Mouse (Mus musculus): ENCODE measurements around the gene Cenpu. TPM values are rescaled to one million over a fixed set of nuclear protein-coding genes. Genes with fewer than 3 reads are reported as not detected.

Cenpu gene
- polyA plus RNA-seq, 1 experiment from 2014 or later, result 9.7 TPM

DNA sequence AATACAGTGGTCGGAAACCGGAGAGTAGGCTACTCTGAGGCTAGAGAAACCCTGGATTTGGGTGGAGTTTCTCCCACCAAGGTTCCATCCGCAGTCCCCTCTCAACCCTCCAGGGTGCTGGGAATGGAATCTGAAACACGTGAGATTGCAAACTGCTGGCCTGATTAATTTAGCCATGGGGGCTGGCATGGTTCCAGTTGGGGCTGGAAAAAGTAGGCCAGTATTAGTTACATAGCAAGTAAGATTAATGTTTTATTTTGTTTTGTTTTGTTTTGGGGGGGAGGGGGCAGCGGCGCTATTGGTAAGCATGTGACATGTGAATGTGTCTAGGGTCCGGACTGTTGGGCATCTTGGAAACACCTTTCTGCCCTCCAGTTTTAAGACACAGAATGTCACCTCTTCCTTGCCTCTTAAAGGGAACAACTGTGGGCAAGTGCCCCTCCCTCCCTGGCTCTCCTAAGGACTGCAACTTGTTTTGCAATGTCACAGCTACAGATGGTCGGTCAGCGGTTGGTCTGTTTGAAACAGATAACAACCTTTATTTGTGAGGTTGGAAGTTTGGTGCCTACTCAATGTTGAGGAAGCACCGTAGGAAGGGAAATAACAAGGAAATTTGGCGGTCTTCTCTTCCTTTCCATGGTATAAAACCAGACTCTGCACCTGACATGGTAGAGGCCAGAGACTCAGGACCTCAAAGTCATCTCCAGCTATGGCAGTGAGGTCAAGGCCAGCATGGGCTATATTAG is 5.2 kb upstream of the Cenpu start:
- H3K36me3 ChIP-seq (ENCODE audit: insufficient read depth, low read length), result no peaks in the 10 kb centered on the region
- no peak overlapping the region for H3K4me3 ChIP-seq (replicated peaks; ENCODE audit: low read depth, low read length)
- H3K4me2 ChIP-seq (ENCODE audit: low read length), result no peak overlapping the region
- peak overlapping the region; percentile 69 for H3K27ac ChIP-seq
- ATAC-seq (replicated peaks; ENCODE audit: low FRiP score, low read depth) (peak; percentile 38), DNase-seq (ENCODE audit: low spot score) (peak; percentile 65)
- no peaks in the 10 kb centered on the region for H3K27me3 ChIP-seq (ENCODE audit: insufficient read depth, low read length)
- no peaks in the 10 kb centered on the region for H3K9me3 ChIP-seq (replicated peaks; ENCODE audit: low read length)
- H3K4me1 ChIP-seq (replicated peaks; ENCODE audit: insufficient read depth, low read length), result no peaks in the 10 kb centered on the region
- WGBS, result 48% methylated on average over 11 of the region's 11 CpGs
- TF ChIP-seq CTCF (IDR thresholded peaks at IDR 0.05; ENCODE audit: low read depth), result no peak
- no peak overlapping the region for H3K9ac ChIP-seq (ENCODE audit: low read depth, low read length)

DNA sequence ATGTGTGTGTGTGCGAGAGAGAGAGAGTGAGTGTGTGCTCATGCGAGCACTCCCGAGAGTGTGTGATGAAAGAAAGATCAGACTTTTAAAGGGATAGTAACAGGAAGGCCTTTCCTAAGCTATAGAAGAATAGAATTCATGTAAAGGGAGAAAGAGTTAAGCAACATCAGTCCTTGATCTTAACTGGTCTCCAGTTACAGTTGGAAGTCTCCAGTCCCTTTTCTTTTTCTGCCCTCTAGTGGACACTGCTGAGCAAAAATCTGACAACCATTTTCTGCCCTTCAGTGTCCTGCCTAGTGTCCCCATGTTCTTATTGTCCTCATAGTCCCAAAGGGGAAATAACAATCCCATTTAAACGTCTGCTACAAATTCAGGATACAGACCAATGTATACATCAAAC is 4.6 kb upstream of the Cenpu start:
- DNase-seq (ENCODE audit: low spot score), result peak; percentile 95
- Histone ChIP-seq H3K9me3 (replicated peaks; ENCODE audit: low read length) (no peaks in the 10 kb centered on the region), H3K4me1 (replicated peaks; ENCODE audit: insufficient read depth, low read length) (0 out of 2 replicates have a peak, but pooled peaks cover under 1% of the 10 kb centered on the region), H3K27ac (0 out of 2 replicates have a peak overlapping the region, but pooled peaks have one; percentile 69), H3K4me2 (ENCODE audit: low read length) (no peak overlapping the region), H3K27me3 (ENCODE audit: insufficient read depth, low read length) (no peaks in the 10 kb centered on the region), H3K9ac (ENCODE audit: low read depth, low read length) (no peak overlapping the region), H3K36me3 (ENCODE audit: insufficient read depth, low read length) (no peaks in the 10 kb centered on the region), H3K4me3 (replicated peaks; ENCODE audit: low read depth, low read length) (no peak overlapping the region)
- peak; percentile 90 for TF ChIP-seq CTCF (IDR thresholded peaks at IDR 0.05; ENCODE audit: low read depth)
- peak; percentile 3; the same call in 1 of the 2 replicates for ATAC-seq (replicated peaks; ENCODE audit: low FRiP score, low read depth)
- WGBS, result 17% methylated on average over 4 of the region's 4 CpGs

DNA sequence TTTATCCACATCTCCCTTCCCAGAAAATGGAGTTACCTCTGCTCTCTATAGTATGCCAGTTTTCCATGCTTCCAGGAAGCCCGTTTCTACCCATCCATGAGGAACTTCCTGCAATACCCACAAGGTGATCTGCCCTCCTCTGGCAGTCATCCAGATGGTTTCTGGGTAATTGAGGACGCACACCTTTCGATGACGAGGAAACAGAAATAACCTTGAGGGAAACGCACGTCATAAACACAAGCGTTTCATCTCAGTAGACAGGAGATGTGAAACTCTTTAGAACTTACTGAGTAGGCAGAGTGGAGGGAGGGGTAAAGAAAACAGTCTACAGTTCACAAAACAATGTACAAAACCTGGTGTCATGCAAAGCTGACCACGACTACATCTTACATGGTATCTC is 1.8 kb upstream of the Cenpu start:
- Histone ChIP-seq H3K9ac (ENCODE audit: low read depth, low read length) (no peak overlapping the region), H3K4me3 (replicated peaks; ENCODE audit: low read depth, low read length) (no peak overlapping the region), H3K4me2 (ENCODE audit: low read length) (no peak overlapping the region), H3K9me3 (replicated peaks; ENCODE audit: low read length) (no peaks in the 10 kb centered on the region), H3K27ac (no peak overlapping the region), H3K4me1 (replicated peaks; ENCODE audit: insufficient read depth, low read length) (0 out of 2 replicates have a peak, but pooled peaks cover 5% of the 10 kb centered on the region), H3K27me3 (ENCODE audit: insufficient read depth, low read length) (no peaks in the 10 kb centered on the region), H3K36me3 (ENCODE audit: insufficient read depth, low read length) (no peaks in the 10 kb centered on the region)
- no peak for ATAC-seq (replicated peaks; ENCODE audit: low FRiP score, low read depth)
- TF ChIP-seq CTCF (IDR thresholded peaks at IDR 0.05; ENCODE audit: low read depth), result no peak
- WGBS, result 74% methylated on average over 8 of the region's 8 CpGs
- no peak for DNase-seq (ENCODE audit: low spot score)

DNA sequence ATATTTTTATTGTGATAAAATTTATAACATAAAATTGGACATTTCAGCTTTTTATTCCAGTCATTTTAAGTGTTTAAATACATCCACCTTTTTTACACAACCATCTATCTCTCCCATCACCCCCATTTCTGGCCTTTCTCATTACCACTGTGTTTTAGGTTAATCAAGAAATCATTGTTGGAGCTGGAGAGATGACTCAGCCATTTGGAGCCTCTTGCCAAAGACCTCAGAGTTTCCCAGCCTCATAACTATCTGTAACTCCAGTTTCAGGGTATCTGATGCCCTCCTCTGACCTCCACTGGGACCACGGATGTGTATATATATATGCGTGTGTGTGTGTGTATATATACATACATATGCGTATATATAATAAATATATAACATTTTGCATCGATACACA is 799 bp upstream of the Cenpu start:
- WGBS, result 40% methylated on average over 4 of the region's 4 CpGs
- H3K27ac ChIP-seq, result no peak overlapping the region

DNA sequence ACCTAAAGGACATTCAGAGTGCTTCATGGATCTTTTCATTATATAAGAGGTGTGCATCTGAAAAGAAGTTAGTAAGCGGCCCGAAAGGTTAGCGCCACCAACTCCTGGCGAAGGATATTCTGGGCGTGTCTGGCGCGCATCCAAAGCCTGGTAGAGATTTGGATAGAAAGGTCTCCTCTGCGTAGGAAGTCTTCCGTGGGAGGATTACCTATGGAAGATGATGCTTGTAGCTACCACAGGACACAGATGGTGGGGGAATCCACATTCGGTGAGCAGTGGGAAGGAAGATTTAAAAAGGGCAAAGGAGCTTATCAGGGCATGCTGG is 575 bp downstream of the Cenpu start:
- H3K36me3 ChIP-seq (ENCODE audit: insufficient read depth, low read length), result no peaks in the 10 kb centered on the region
- H3K4me1 ChIP-seq (replicated peaks; ENCODE audit: insufficient read depth, low read length), result 0 out of 2 replicates have a peak, but pooled peaks cover 5% of the 10 kb centered on the region
- peak overlapping the region; percentile 79 for H3K4me2 ChIP-seq (ENCODE audit: low read length)
- 2% methylated on average over 10 of the region's 10 CpGs for WGBS
- H3K4me3 ChIP-seq (replicated peaks; ENCODE audit: low read depth, low read length), result peak overlapping the region; percentile 69
- no peak for DNase-seq (ENCODE audit: low spot score)
- peak overlapping the region; percentile 61 for H3K9ac ChIP-seq (ENCODE audit: low read depth, low read length)
- no peaks in the 10 kb centered on the region for H3K9me3 ChIP-seq (replicated peaks; ENCODE audit: low read length)
- no peak for ATAC-seq (replicated peaks; ENCODE audit: low FRiP score, low read depth)
- H3K27me3 ChIP-seq (ENCODE audit: insufficient read depth, low read length), result no peaks in the 10 kb centered on the region
- H3K27ac ChIP-seq, result no peak overlapping the region
- TF ChIP-seq CTCF (IDR thresholded peaks at IDR 0.05; ENCODE audit: low read depth), result no peak

More for the DNA sequence above, 799 bp upstream of the Cenpu start:
- 0 out of 2 replicates have a peak, but pooled peaks cover 5% of the 10 kb centered on the region for H3K4me1 ChIP-seq (replicated peaks; ENCODE audit: insufficient read depth, low read length)
- no peak overlapping the region for H3K9ac ChIP-seq (ENCODE audit: low read depth, low read length)
- H3K27me3 ChIP-seq (ENCODE audit: insufficient read depth, low read length), result no peaks in the 10 kb centered on the region
- no peaks in the 10 kb centered on the region for H3K36me3 ChIP-seq (ENCODE audit: insufficient read depth, low read length)
- H3K9me3 ChIP-seq (replicated peaks; ENCODE audit: low read length), result no peaks in the 10 kb centered on the region
- DNase-seq (ENCODE audit: low spot score) (peak; percentile 19), ATAC-seq (replicated peaks; ENCODE audit: low FRiP score, low read depth) (no peak)
- H3K4me2 ChIP-seq (ENCODE audit: low read length), result peak overlapping the region; percentile 73
- no peak for TF ChIP-seq CTCF (IDR thresholded peaks at IDR 0.05; ENCODE audit: low read depth)
- peak overlapping the region; percentile 69; the same call in 1 of the 2 replicates for H3K4me3 ChIP-seq (replicated peaks; ENCODE audit: low read depth, low read length)

DNA sequence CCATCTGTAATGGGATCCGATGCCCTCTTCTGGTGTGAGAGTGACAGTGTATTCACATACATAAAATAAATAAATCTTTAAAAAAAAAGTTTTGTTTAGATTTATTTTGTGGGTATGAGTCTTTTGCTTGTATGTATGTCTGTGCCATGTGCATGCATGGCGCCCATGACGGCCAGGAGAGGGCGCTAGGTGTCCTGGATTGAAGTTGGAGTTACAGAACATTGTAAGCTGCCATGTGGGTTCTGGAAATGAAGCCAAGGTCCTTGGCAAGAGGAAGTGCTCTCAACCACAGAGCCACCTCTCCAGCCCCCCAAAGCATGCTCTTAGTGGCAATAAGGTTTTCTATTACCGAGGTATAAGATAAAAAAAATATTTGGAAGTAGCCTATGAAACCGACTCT is 7.6 kb downstream of the Cenpu start:
- DNase-seq (ENCODE audit: low spot score) (peak; percentile 18), ATAC-seq (replicated peaks; ENCODE audit: low FRiP score, low read depth) (no peak)
- H3K36me3 ChIP-seq (ENCODE audit: insufficient read depth, low read length), result no peaks in the 10 kb centered on the region
- no peaks in the 10 kb centered on the region for H3K27me3 ChIP-seq (ENCODE audit: insufficient read depth, low read length)
- no peaks in the 10 kb centered on the region for H3K9me3 ChIP-seq (replicated peaks; ENCODE audit: low read length)
- WGBS, result 83% methylated on average over 6 of the region's 6 CpGs
- H3K9ac ChIP-seq (ENCODE audit: low read depth, low read length), result no peak overlapping the region
- peak; percentile 61 for TF ChIP-seq CTCF (IDR thresholded peaks at IDR 0.05; ENCODE audit: low read depth)
- H3K4me1 ChIP-seq (replicated peaks; ENCODE audit: insufficient read depth, low read length), result no peaks in the 10 kb centered on the region
- H3K4me3 ChIP-seq (replicated peaks; ENCODE audit: low read depth, low read length), result no peak overlapping the region
- H3K27ac ChIP-seq, result no peak overlapping the region
- H3K4me2 ChIP-seq (ENCODE audit: low read length), result no peak overlapping the region
